Mouse (Mus musculus) right cerebral cortex, postnatal 4 days (tissue): ENCODE data around the gene Wipf2.
A peak's percentile ranks its signal among the peaks of the same experiment; 100 is the strongest.
"Not testable (repeated sequence)": the region's sequence is repeated elsewhere in the genome, so short reads cannot be mapped to it uniquely, and the experiment has no call there.

Experiments
- DNase-seq: peaks from one replicate; pipeline ENCODE4 v3.0.0-alpha.2; 2022

The Wipf2 gene

GRCm38 (mm10) chr11:98863028-98863750 lies at the start of gene Wipf2:
Wipf2 (plus strand) TSS chr11:98863638.
- DNase-seq: peak; percentile 96

- DNase-seq: no peak
Observed at GRCm38 (mm10) chr11:98816706-98817239, 46.7 kb upstream of the Wipf2 start.

GRCm38 (mm10) chr11:98820968-98821367 lies 42.5 kb upstream of the Wipf2 start:
- no peak for DNase-seq

DNA sequence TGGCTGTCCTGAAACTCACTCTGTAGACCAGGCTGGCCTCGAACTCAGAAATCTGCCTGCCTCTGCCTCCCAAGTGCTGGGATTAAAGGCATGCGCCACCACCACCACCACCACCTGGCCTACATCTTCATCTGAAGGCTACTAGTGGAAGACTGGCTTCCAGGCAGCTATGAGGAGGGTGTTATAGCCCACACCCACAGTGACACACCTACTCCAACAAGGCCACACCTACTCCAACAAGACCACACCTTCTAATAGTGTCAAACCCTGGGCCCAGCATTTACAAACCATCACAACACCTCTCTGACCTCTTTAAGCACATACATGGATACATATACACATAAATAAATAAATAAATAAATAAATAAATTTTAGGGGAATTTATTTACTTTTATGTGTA lies 37.4 kb upstream of the Wipf2 start:
- DNase-seq: not testable (repeated sequence)

DNA sequence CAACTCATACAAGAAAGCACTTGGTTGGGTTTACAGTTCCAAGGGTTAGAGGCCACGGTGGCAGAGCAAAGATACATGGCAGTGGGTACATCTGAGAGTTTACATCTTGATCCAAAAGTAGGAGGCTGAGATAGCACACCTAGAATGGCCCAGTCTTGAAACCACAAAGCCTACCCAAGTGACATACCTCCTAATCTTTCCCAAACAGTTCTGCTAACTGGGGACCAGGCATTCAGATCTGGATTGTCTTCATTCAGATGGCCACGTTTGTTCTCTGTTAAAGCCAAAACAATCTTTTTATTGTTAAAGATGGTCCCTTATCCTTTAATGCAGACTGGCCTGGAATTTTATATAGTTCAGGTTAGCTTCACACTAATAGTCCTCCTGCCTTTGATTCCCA lies 35.6 kb upstream of the Wipf2 start:
- DNase-seq: no peak

GRCm38 (mm10) chr11:98829091-98829775 lies 34.2 kb upstream of the Wipf2 start:
- DNase-seq: no peak

DNA sequence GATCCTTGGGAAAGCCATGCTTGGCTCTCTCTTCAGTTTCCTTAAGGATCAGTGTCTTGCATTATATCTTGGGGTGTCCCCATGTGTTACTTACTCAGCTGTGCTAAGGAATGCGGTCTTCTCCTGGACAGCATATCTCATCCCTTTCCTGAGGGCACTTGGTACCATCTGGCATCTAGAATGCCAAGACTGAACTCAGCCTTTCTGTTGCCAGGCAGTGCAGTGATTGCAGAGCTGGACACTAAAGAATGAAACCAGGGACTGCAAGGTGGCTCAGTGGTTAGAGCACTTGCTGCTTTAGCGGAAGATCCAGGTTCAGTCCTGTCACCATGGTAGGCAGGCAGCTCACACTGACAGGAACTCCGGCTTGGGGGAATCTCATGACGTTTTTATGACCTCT lies 33.6 kb upstream of the Wipf2 start:
- no peak for DNase-seq

- DNase-seq: peak; percentile 14
Observed at GRCm38 (mm10) chr11:98835296-98835695, 28.1 kb upstream of the Wipf2 start.

- peak; percentile 31 for DNase-seq
Observed at GRCm38 (mm10) chr11:98835725-98836124, 27.7 kb upstream of the Wipf2 start.

- DNase-seq: peak; percentile 18
Observed at GRCm38 (mm10) chr11:98836128-98836527, 27.3 kb upstream of the Wipf2 start.

GRCm38 (mm10) chr11:98836651-98837141 lies 26.7 kb upstream of the Wipf2 start, which contains the start of gene Rapgefl1:
Rapgefl1 (plus strand) TSS chr11:98836785.
- peak; percentile 76 for DNase-seq

DNA sequence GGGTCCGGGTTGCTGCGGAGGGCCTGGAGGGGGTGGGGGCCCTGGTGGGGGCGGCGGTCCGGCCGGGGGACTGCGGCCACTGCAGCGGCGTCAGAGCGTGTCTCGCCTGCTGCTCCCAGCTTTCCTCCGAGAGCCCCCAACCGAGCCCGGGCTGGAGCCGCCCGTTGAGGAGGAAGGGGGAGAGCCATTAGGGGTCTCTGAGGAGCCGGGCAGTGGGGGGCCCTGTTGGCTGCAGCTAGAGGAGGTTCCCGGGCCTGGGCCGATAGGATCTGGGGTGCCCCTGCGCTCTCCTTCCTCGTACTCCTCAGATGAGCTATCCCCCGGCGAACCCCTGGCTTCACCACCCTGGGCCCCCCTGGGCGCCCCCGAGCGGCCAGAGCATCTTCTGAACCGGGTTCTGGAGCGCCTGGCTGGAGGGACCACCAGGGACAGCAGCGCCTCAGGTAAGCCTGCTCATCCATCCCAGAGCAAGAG lies 26.2 kb upstream of the Wipf2 start:
- peak; percentile 50 for DNase-seq

- peak; percentile 16 for DNase-seq
Observed at GRCm38 (mm10) chr11:98837917-98838316, 25.5 kb upstream of the Wipf2 start.

DNA sequence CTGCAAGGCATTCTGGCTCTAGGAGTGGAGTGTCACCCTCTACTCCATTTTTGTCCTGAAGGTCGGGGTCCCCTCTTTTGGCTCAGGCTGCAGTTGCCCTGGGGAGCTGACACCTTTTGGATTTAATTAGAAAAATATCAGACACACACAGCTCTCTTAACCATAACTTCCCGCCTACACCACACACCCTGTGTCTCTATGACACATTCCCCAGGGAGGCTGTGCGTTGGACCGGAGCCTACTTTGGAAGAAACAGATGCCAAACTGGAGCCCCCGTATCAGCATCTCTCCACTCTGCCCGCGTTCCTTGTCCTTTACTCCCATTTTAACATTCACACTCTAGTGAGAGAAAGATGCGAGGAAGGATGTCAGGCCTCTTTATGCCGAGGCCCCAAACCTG lies 24.9 kb upstream of the Wipf2 start:
- peak; percentile 25 for DNase-seq

GRCm38 (mm10) chr11:98839402-98839801 lies 24.0 kb upstream of the Wipf2 start:
- no peak for DNase-seq

DNA sequence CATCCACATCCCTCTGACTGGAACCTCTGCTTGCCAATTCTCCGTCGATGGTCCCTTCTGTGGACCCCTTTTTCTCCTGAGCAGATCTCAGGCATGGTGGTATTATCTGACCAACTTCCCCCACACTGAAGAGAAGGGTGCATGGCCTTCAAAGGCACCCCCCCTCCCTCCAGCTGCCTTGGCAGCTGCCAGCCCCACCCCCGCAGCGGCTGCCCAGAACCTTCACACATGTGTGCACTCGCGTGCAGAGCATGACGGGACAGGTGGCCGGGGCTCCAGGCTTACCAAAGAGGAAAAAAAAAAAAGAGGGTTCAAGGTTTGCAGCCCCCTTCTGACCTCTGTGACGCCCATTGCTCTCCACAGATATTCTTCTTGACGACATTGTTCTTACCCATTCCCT lies 23.5 kb upstream of the Wipf2 start:
- DNase-seq: no peak

DNA sequence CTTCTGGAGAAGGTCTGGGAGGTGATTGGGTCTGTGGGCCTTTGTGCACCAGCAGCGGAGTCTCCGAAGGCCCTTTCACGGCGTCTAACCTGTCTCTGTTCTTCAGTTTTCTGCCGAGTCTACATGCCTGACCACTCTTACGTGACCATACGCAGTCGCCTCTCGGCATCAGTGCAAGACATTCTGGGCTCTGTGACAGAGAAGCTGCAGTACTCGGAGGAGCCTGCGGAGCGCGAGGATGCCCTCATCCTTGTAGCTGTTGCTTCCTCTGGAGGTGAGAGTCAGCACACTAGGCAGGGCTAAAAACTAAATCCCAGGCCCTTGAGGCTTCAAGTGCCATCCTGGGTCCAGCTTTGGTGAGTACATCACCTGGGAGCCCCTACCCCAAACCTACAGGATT lies 17.4 kb upstream of the Wipf2 start:
- peak; percentile 31 for DNase-seq

DNA sequence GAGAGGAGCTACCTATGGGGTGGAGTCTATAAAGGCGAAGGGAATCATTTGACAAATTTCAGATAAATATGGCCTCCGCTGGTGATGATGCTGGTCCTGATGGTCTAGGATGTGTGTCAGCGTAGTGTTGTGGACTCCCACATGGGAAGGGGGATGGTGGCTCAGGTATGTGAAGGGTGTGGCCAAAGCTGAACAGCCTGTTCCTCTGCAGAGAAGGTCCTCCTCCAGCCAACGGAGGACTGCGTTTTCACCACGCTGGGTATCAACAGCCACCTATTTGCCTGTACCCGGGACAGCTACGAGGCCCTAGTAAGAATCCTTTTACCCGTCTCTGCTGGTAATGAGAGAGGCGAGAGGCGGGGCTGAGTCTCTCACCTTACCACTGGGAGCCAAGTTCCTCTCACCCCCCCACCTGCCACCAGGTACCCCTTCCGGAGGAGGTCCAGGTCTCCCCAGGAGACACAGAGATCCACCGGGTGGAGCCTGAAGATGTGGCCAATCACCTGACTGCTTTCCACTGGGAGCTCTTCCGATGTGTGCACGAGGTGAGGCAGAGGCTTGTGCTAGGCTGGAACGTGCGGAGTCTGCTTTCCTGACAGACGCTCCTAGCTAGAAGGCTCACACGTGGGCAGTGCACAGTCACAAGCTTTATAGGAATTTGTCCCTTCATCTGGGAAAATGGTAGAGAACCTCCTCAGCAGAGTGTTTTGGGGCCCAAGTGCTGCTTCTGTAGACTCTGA lies 16.4 kb upstream of the Wipf2 start:
- DNase-seq: no peak

- DNase-seq: no peak
Observed at GRCm38 (mm10) chr11:98849196-98849894, 14.1 kb upstream of the Wipf2 start.

DNA sequence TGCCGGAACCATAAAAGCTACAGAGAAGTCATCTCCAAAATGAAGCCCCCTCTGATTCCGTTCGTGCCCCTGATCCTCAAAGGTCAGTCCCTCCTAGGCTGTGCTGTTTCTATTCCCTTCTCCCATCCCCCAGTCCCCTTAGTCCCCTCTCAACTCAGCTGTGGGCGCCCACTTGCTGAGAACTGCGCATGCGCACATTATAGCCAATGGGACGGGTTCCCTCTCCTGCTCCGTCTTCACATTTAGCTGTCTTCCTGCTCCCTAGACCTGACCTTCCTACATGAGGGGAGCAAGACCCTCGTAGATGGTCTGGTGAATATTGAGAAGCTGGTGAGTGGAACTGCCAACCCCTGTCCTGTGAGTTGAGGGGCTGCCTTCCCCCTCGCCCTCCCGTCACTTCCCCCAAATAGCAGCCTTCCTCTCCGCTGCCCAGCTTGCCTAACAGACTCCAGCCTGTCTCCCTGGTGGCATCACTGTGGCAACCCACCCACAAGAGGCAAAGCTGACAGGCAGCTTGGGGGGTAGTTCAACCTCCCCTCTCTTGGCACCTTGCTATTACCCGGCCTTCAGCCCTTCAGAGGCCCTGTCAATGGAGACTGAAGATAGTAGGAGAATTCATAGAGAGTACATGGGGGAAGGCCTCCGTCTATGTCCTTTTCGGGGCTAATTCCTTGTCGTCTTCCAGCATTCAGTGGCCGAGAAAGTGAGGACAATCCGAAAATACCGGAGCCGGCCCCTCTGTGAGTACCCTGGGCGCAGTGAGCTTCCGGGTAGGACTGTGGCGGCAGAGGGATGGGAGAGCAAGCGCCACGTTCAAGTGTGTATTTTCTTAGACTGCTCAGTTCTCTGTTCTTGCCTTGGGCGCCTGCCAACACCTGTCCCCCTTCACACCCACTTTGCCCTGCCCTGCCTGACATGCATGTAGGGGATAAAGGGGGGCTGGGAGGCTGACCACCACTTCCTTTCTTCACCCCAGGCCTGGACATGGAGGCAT lies 13.0 kb upstream of the Wipf2 start:
- DNase-seq: no peak

- DNase-seq: no peak
Observed at GRCm38 (mm10) chr11:98854116-98854515, 9.3 kb upstream of the Wipf2 start.
